Mouse (Mus musculus) ES-E14 (cell line): Measurements from ENCODE around the gene Rrad.

Experiments
- CHD2 ChIP-seq: IDR thresholded peaks from 2 replicates; pipeline ENCODE4 v1.6.1; 2014; ENCODE audit warnings: mild to moderate bottlenecking, low read depth, low read length, inconsistent platforms
- HCFC1 ChIP-seq: IDR thresholded peaks from 2 replicates; pipeline ENCODE4 v1.6.1; 2012; ENCODE audit warnings: low read length, inconsistent platforms, borderline replicate concordance; ENCODE audit not compliant: insufficient read depth
- ZNF384 ChIP-seq: IDR thresholded peaks from 2 replicates; pipeline ENCODE4 v1.6.1; 2012; ENCODE audit warnings: low read depth, low read length, inconsistent platforms

GRCm38 (mm10) chr8:104640241-104640640 is 9.1 kb upstream of the Rrad start:
- no peak for TF ChIP-seq ZNF384
- TF ChIP-seq HCFC1, result no peak
- no peak for TF ChIP-seq CHD2
